Mouse (Mus musculus) granulocyte monocyte progenitor cell, adult 5-6 weeks (primary cell): ENCODE data around the gene Gm20772. TPM values are rescaled to one million over a fixed set of nuclear protein-coding genes. Genes with fewer than 3 reads are reported as not detected.
"Not testable (repeated sequence)": the region's sequence is repeated elsewhere in the genome, so short reads cannot be mapped to it uniquely, and the experiment has no call there.

ENCODE experiments used
- ATAC-seq: replicated peaks from 2 replicates; pipeline ENCODE4 v1.8.0; 2016; ENCODE audit warnings: mild to moderate bottlenecking, moderate TSS enrichment, inconsistent platforms; ENCODE audit not compliant: poor library complexity, severe bottlenecking
- total RNA-seq, 2 experiments: library from RNA; stranded (forward) in 1 of 2; stranded (reverse) in 1 of 2; fragments of 200-712, 200-1000 nt in 1 of 2; fragments of >200 nt in 1 of 2; fragmentation: Nextera tagmentation in 1 of 2; gene quantifications; 2 replicates each; pipeline ENCODE4 v1.2.3; 2014 to 2017

The Gm20772 gene
- total RNA-seq (2014; fragmentation: Nextera tagmentation) = not detected in 2 replicates
- not detected in 2 replicates for total RNA-seq (2017)

GRCm38 (mm10) chrY:17874441-17874840 is at the start of gene Gm20772, which contains the start of gene Gm20831:
TSS of gene Gm20772 (plus strand) at chrY:17874741.
TSS of gene Gm20831 (plus strand) at chrY:17874741.
- ATAC-seq = not testable (repeated sequence)

- ATAC-seq = not testable (repeated sequence)
Measured at GRCm38 (mm10) chrY:17846166-17846565, 28.4 kb upstream of the Gm20772 start, which contains the start of gene Gm21904. TSS of gene Gm21904 (minus strand) at chrY:17846266.

Other genes starting within 250 kb of the Gm20772 start
- not detected in 2 replicates for gene Gm21904, start 28.5 kb upstream of the Gm20772 start, total RNA-seq (2014; fragmentation: Nextera tagmentation)
- not detected in 2 replicates for gene Gm21904, start 28.5 kb upstream of the Gm20772 start, total RNA-seq (2017)
- gene Gm20831, start within 50 bp of the Gm20772 start, total RNA-seq (2014; fragmentation: Nextera tagmentation) = not detected in 2 replicates
- not detected in 2 replicates for gene Gm20831, start within 50 bp of the Gm20772 start, total RNA-seq (2017)
- gene Srsy, start 62.6 kb downstream of the Gm20772 start, total RNA-seq (2014; fragmentation: Nextera tagmentation) = not detected in 2 replicates
- not detected in 2 replicates for gene Srsy, start 62.6 kb downstream of the Gm20772 start, total RNA-seq (2017)
- not detected in 2 replicates for gene Gm21764, start 187.1 kb downstream of the Gm20772 start, total RNA-seq (2014; fragmentation: Nextera tagmentation)
- gene Gm21764, start 187.1 kb downstream of the Gm20772 start, total RNA-seq (2017) = not detected in 2 replicates
- gene Ssty1, start 214.4 kb downstream of the Gm20772 start, total RNA-seq (2014; fragmentation: Nextera tagmentation) = not detected in 2 replicates
- not detected in 2 replicates for gene Ssty1, start 214.4 kb downstream of the Gm20772 start, total RNA-seq (2017)